Comparison of ENCODE assay signal across 9 mouse cellular contexts in genomic region chr6:80019861-80020230, GRCm38 (mm10). TPM values are rescaled to one million over a fixed set of nuclear protein-coding genes. Genes with fewer than 3 reads are reported as not detected.
DNase-seq lines count a peak whose midpoint lies in the region; ATAC-seq lines count a peak whose summit lies in the region.
"Had no signal": no experiment of that assay in that cellular context is flagged by ENCODE, and none has a peak within 500 bp of the region (broad histone marks: within the 10 kb centered on the region; RNA-seq: fewer than 3 reads in every experiment).

No protein-coding gene starts in this region.

- peak overlapping the region; percentile 42 for H3K4me3 ChIP-seq in kidney, embryonic 16.5 days (ENCODE audit: low read length)
- peak overlapping the region; percentile 40 for H3K4me3 ChIP-seq in embryonic facial prominence, embryonic 15.5 days (replicated peaks)
- H3K4me3 ChIP-seq in hindbrain, embryonic 14.5 days (replicated peaks; ENCODE audit: low read length), result peak overlapping the region; percentile 44
- H3K4me3 ChIP-seq: megakaryocyte, embryonic 14.5 days had no signal

- WGBS in kidney, embryonic 16.5 days, result 3% methylated on average over 10 of the region's 10 CpGs
- 7% methylated on average over 10 of the region's 10 CpGs for WGBS in embryonic facial prominence, embryonic 15.5 days
- 3% methylated on average over 10 of the region's 10 CpGs for WGBS in hindbrain, embryonic 14.5 days

- ATAC-seq in kidney, embryonic 16.5 days (ENCODE audit: low FRiP score, low TSS enrichment), result no peak
- no peak for ATAC-seq in embryonic facial prominence, embryonic 15.5 days (ENCODE audit: insufficient number of reproducible peaks, low FRiP score, low TSS enrichment, low read depth)
- 0 out of 2 replicates have a peak, but pooled peaks have one; percentile 50 for ATAC-seq in hindbrain, embryonic 14.5 days (ENCODE audit: low FRiP score)

- no peaks in the 10 kb centered on the region for H3K36me3 ChIP-seq in kidney, embryonic 16.5 days (ENCODE audit: insufficient read depth, low read length)
- no peaks in the 10 kb centered on the region for H3K36me3 ChIP-seq in embryonic facial prominence, embryonic 15.5 days
- H3K36me3 ChIP-seq in hindbrain, embryonic 14.5 days (replicated peaks; ENCODE audit: control insufficient read depth, insufficient read depth), result no peaks in the 10 kb centered on the region

- 0 out of 2 replicates have a peak, but pooled peaks cover 3% of the 10 kb centered on the region for H3K4me1 ChIP-seq in kidney, embryonic 16.5 days (ENCODE audit: insufficient read depth, low read length)
- H3K4me1 ChIP-seq in embryonic facial prominence, embryonic 15.5 days, result no peaks in the 10 kb centered on the region
- no peaks in the 10 kb centered on the region for H3K4me1 ChIP-seq in hindbrain, embryonic 14.5 days (replicated peaks; ENCODE audit: control insufficient read depth, insufficient read depth, low read length)
- H3K4me1 ChIP-seq: megakaryocyte, embryonic 14.5 days had no signal

- no peaks in the 10 kb centered on the region for H3K27me3 ChIP-seq in kidney, embryonic 16.5 days (ENCODE audit: insufficient read depth, low read length)
- H3K27me3 ChIP-seq in embryonic facial prominence, embryonic 15.5 days, result no peaks in the 10 kb centered on the region
- H3K27me3 ChIP-seq in hindbrain, embryonic 14.5 days (ENCODE audit: control insufficient read depth, insufficient read depth, low read length), result no peaks in the 10 kb centered on the region
- H3K27me3 ChIP-seq: megakaryocyte, embryonic 14.5 days had no signal

- peak overlapping the region; percentile 68 for H3K4me2 ChIP-seq in kidney, embryonic 16.5 days (replicated peaks; ENCODE audit: low read depth, low read length)
- H3K4me2 ChIP-seq in embryonic facial prominence, embryonic 15.5 days (replicated peaks), result peak overlapping the region; percentile 53
- peak overlapping the region; percentile 71 for H3K4me2 ChIP-seq in hindbrain, embryonic 14.5 days (replicated peaks)

- DNase-seq in kidney, adult 9 months, result no peak
- DNase-seq in hindbrain, embryonic 14.5 days (ENCODE audit: low spot score), result peak; percentile 48
- peak; percentile 15 for DNase-seq in neural tube, embryonic 10.5 days (ENCODE audit: extremely low spot score, low spot score)
- DNase-seq in ovary, postnatal 36 days (ENCODE audit: low spot score), result no peak
- no peak for DNase-seq in heart, postnatal 25 days (ENCODE audit: low spot score)
- DNase-seq in thymus, postnatal 10 days (ENCODE audit: low spot score in 2 of 2), result no peak

- H3K9me3 ChIP-seq in kidney, embryonic 16.5 days (ENCODE audit: low read length), result no peaks in the 10 kb centered on the region
- no peaks in the 10 kb centered on the region for H3K9me3 ChIP-seq in embryonic facial prominence, embryonic 15.5 days (replicated peaks)
- H3K9me3 ChIP-seq in hindbrain, embryonic 14.5 days (ENCODE audit: control insufficient read depth, low read length), result 0 out of 2 replicates have a peak, but pooled peaks cover 4% of the 10 kb centered on the region

- no peak overlapping the region for H3K27ac ChIP-seq in kidney, embryonic 16.5 days (ENCODE audit: low read length)
- H3K27ac ChIP-seq in embryonic facial prominence, embryonic 15.5 days (replicated peaks), result no peak overlapping the region
- H3K27ac ChIP-seq in hindbrain, embryonic 14.5 days, result peak overlapping the region; percentile 82

- no peak overlapping the region for H3K9ac ChIP-seq in kidney, embryonic 16.5 days (replicated peaks; ENCODE audit: low read length)
- no peak overlapping the region for H3K9ac ChIP-seq in embryonic facial prominence, embryonic 15.5 days
- peak overlapping the region; percentile 63 for H3K9ac ChIP-seq in hindbrain, embryonic 14.5 days

- intact Hi-C loops in heart, postnatal 25 days (cut with DNase I), result no loop called here

RNA-seq across cellular contexts. Expression of gene Lrrtm4, which starts 1.2 kb away (rescaled TPM):
- 0.35 and 0.48 TPM in 2 replicates for polyA plus RNA-seq in kidney, embryonic 16.5 days (2015; fragmentation: Nextera tagmentation; extraction: Ambion mirVana)
- polyA plus RNA-seq in embryonic facial prominence, embryonic 15.5 days (2015; fragmentation: Nextera tagmentation; extraction: Ambion mirVana), result 3.5 and 3.7 TPM in 2 replicates
- 16.8 and 20.2 TPM in 2 replicates for polyA plus RNA-seq in hindbrain, embryonic 14.5 days (2014; fragmentation: Nextera tagmentation; extraction: Ambion mirVana)
- total RNA-seq in heart, postnatal 25 days (2021), result not detected

Comparison
In these comparisons a context has a peak if more than half of its experiments do, and no peak if none do; other contexts are left out.
1. DNase-seq: peak in hindbrain, embryonic 14.5 days (single experiment) and neural tube, embryonic 10.5 days (single experiment); none in kidney, adult 9 months (single experiment), ovary, postnatal 36 days (single experiment), heart, postnatal 25 days (single experiment) and thymus, postnatal 10 days (0 of 2).
2. Peak in every context shown above with its lines, with median percentiles within 50 percentile points of each other: H3K4me2 ChIP-seq and H3K4me3 ChIP-seq.